Mouse (Mus musculus): Measurements from ENCODE around the gene Slc13a4.

GRCm38 (mm10) chr6:35324306-35324705 lies 16.4 kb upstream of the Slc13a4 start:
- TF ChIP-seq POLR2A (IDR thresholded peaks at IDR 0.05; ENCODE audit: low read depth, low read length), result no peak
- no peak for TF ChIP-seq CTCF (IDR thresholded peaks at IDR 0.05; ENCODE audit: extremely low read depth, insufficient read length, insufficient replicate concordance, low read depth, low read length)

All from small intestine, adult 2 months (tissue).